Mouse (Mus musculus): ENCODE measurements at regions not wholly inside any gene's neighbourhood (a gene's known extent, or its start where the extent isn't known, plus 50 kb on each side); places are given as distances from the start of the nearest gene placed in this dataset.

GRCm38 (mm10) chr1:35331602-35332339 is 482.0 kb downstream of the Plekhb2 start:
- no peak overlapping the region for H3K9ac ChIP-seq
- H3K36me3 ChIP-seq: no peaks in the 10 kb centered on the region
- 85% methylated on average over 9 of the region's 9 CpGs for WGBS
- no peak for ATAC-seq (ENCODE audit: low FRiP score, low read depth)
- H3K27me3 ChIP-seq (replicated peaks): no peaks in the 10 kb centered on the region
- H3K9me3 ChIP-seq: no peaks in the 10 kb centered on the region
- no peak overlapping the region for H3K4me3 ChIP-seq
- no peak overlapping the region for H3K27ac ChIP-seq
- no peak overlapping the region for H3K4me2 ChIP-seq (replicated peaks)
- H3K4me1 ChIP-seq: no peaks in the 10 kb centered on the region

- H3K4me3 ChIP-seq: no peak overlapping the region
- 92% methylated on average over 2 of the region's 2 CpGs for WGBS
- H3K27me3 ChIP-seq (replicated peaks): no peaks in the 10 kb centered on the region
- no peaks in the 10 kb centered on the region for H3K4me1 ChIP-seq
- H3K27ac ChIP-seq: no peak overlapping the region
- H3K4me2 ChIP-seq (replicated peaks): no peak overlapping the region
- H3K9ac ChIP-seq: no peak overlapping the region
- H3K36me3 ChIP-seq: no peaks in the 10 kb centered on the region
- H3K9me3 ChIP-seq: no peaks in the 10 kb centered on the region
- no peak for ATAC-seq (ENCODE audit: low FRiP score, low read depth)
These were observed 482.5 kb downstream of the Plekhb2 start for GRCm38 (mm10) chr1:35332340-35332684.

DNA sequence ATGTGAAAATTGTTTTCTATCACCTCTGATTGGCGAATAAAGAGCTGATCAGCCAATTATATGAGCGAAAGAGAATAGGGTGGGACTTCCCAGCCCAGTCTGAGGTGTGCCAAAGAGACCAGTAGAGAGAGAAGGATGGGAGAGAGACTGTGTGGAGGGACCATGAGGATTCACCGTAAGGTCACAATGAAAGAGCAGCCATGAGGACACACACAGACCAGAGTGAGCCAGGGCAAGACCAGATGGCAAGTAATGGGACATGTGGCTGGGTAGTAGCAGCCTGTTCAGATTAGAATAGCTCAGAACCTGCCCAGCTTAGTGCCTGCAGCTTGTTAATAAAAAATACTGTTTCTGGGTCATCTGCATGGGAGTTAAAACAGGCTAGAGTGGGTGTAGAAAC is 487.9 kb downstream of the Plekhb2 start:
- no peak overlapping the region for H3K27ac ChIP-seq
- no peak overlapping the region for H3K4me2 ChIP-seq (replicated peaks)
- no peak overlapping the region for H3K4me3 ChIP-seq
- ATAC-seq (ENCODE audit: low FRiP score, low read depth): no peak
- H3K9me3 ChIP-seq: no peaks in the 10 kb centered on the region
- H3K27me3 ChIP-seq (replicated peaks): no peaks in the 10 kb centered on the region
- H3K36me3 ChIP-seq: no peaks in the 10 kb centered on the region
- WGBS: 87% methylated on average over 3 of the region's 3 CpGs
- H3K4me1 ChIP-seq: no peaks in the 10 kb centered on the region
- no peak overlapping the region for H3K9ac ChIP-seq

GRCm38 (mm10) chr1:35338184-35338583 is 488.4 kb downstream of the Plekhb2 start:
- WGBS: 88% methylated on average over 3 of the region's 3 CpGs
- H3K4me3 ChIP-seq: no peak overlapping the region

GRCm38 (mm10) chr1:35344539-35344938 is 494.8 kb downstream of the Plekhb2 start:
- Histone ChIP-seq H3K9me3 (no peaks in the 10 kb centered on the region), H3K27ac (no peak overlapping the region), H3K4me3 (no peak overlapping the region), H3K36me3 (no peaks in the 10 kb centered on the region), H3K27me3 (replicated peaks) (no peaks in the 10 kb centered on the region), H3K4me2 (replicated peaks) (no peak overlapping the region), H3K4me1 (no peaks in the 10 kb centered on the region), H3K9ac (no peak overlapping the region)
- 71% methylated on average over 1 of the region's 1 CpGs for WGBS
- no peak for ATAC-seq (ENCODE audit: low FRiP score, low read depth)

More at GRCm38 (mm10) chr1:35338184-35338583, 488.4 kb downstream of the Plekhb2 start:
- H3K27me3 ChIP-seq (replicated peaks): no peaks in the 10 kb centered on the region
- no peak overlapping the region for H3K4me2 ChIP-seq (replicated peaks)
- no peaks in the 10 kb centered on the region for H3K36me3 ChIP-seq
- ATAC-seq (ENCODE audit: low FRiP score, low read depth): no peak
- no peaks in the 10 kb centered on the region for H3K9me3 ChIP-seq
- no peak overlapping the region for H3K9ac ChIP-seq
- no peaks in the 10 kb centered on the region for H3K4me1 ChIP-seq
- H3K27ac ChIP-seq: no peak overlapping the region

GRCm38 (mm10) chr1:35348294-35348693 is 498.5 kb downstream of the Plekhb2 start:
- Histone ChIP-seq H3K9ac (no peak overlapping the region), H3K4me1 (no peaks in the 10 kb centered on the region), H3K9me3 (no peaks in the 10 kb centered on the region), H3K27ac (no peak overlapping the region), H3K4me3 (no peak overlapping the region), H3K27me3 (replicated peaks) (no peaks in the 10 kb centered on the region), H3K4me2 (replicated peaks) (no peak overlapping the region), H3K36me3 (no peaks in the 10 kb centered on the region)
- ATAC-seq (ENCODE audit: low FRiP score, low read depth): no peak
- WGBS: 79% methylated on average over 4 of the region's 4 CpGs

DNA sequence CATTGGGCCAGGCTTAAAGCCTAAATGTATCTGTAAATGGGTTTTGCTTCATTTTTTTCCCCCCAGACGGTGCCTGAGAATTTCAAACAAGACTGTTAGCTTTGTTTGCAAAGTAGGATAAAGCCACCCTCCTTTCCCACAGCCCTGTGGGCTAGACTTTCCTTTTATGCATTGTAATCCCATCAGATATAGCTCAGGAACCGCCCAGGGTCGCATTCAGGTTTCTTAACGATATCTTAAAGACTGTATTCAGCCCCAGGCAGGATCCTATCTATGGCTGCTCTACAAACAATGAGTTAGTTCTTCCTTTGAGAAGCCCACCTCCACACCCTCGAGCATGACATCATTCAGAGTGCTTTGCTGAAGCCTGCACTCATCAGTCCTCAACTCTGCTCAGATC is 509.2 kb downstream of the Plekhb2 start:
- WGBS: 64% methylated on average over 5 of the region's 5 CpGs
- ATAC-seq (ENCODE audit: low FRiP score, low read depth): no peak

DNA sequence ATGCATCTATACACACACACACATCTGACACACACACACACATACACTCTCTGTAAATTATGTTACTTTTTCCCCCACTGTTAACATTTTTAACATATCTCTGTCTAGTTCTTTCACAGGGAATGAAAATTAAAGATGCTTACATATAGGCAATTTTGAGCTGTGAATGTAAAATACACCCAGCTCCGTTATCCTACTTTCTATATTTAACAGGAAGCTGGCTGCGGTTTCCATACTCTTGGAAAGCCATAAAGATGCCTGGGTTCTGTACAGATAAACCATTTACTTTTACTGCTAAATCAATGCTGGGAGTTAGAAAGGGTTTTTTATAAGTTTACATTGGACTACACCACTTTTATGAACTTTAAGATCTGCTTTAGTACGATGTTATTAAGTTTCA is 511.7 kb downstream of the Plekhb2 start:
- H3K4me3 ChIP-seq: no peak overlapping the region
- no peaks in the 10 kb centered on the region for H3K36me3 ChIP-seq
- no peak overlapping the region for H3K4me2 ChIP-seq (replicated peaks)
- H3K9me3 ChIP-seq: no peaks in the 10 kb centered on the region
- H3K27ac ChIP-seq: no peak overlapping the region
- no peaks in the 10 kb centered on the region for H3K4me1 ChIP-seq
- ATAC-seq (ENCODE audit: low FRiP score, low read depth): no peak
- no peaks in the 10 kb centered on the region for H3K27me3 ChIP-seq (replicated peaks)
- no peak overlapping the region for H3K9ac ChIP-seq
- WGBS: 91% methylated on average over 3 of the region's 3 CpGs

More for the DNA sequence above, 509.2 kb downstream of the Plekhb2 start:
- Histone ChIP-seq H3K27me3 (replicated peaks) (no peaks in the 10 kb centered on the region), H3K9ac (no peak overlapping the region), H3K36me3 (no peaks in the 10 kb centered on the region), H3K27ac (no peak overlapping the region), H3K9me3 (no peaks in the 10 kb centered on the region), H3K4me1 (no peaks in the 10 kb centered on the region), H3K4me2 (replicated peaks) (no peak overlapping the region), H3K4me3 (no peak overlapping the region)

- H3K27ac ChIP-seq: no peak overlapping the region
- H3K27me3 ChIP-seq (replicated peaks): no peaks in the 10 kb centered on the region
- H3K9ac ChIP-seq: no peak overlapping the region
- no peak overlapping the region for H3K4me3 ChIP-seq
- ATAC-seq (ENCODE audit: low FRiP score, low read depth): no peak
- H3K4me1 ChIP-seq: no peaks in the 10 kb centered on the region
- H3K9me3 ChIP-seq: no peaks in the 10 kb centered on the region
- WGBS: 41% methylated on average over 3 of the region's 3 CpGs
- H3K4me2 ChIP-seq (replicated peaks): no peak overlapping the region
- H3K36me3 ChIP-seq: no peaks in the 10 kb centered on the region
These were observed 513.1 kb downstream of the Plekhb2 start for GRCm38 (mm10) chr1:35362836-35363235.

DNA sequence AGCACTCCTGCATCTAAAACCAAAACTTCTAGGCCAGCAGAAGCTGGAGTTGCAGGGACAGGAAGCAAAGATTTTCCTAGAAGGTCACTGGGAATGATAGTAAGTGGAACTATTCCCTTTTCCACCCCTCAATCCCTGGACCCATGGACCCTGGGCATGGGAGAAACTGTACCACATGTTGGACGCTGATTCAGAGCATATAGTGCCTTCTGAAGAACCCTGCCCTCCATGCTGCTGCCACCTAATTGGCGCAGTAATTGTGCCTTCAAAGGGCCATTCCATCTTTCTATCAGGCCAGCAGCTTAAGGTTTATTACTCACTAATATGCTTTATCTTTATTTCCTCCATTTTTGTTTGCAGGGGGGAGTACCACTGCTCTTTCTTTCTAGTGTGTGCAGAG is 516.8 kb downstream of the Plekhb2 start:
- Histone ChIP-seq H3K27me3 (replicated peaks) (no peaks in the 10 kb centered on the region), H3K36me3 (no peaks in the 10 kb centered on the region), H3K4me1 (no peaks in the 10 kb centered on the region), H3K4me2 (replicated peaks) (no peak overlapping the region), H3K9ac (no peak overlapping the region), H3K27ac (no peak overlapping the region), H3K9me3 (no peaks in the 10 kb centered on the region), H3K4me3 (no peak overlapping the region)
- WGBS: 72% methylated on average over 2 of the region's 2 CpGs
- no peak for ATAC-seq (ENCODE audit: low FRiP score, low read depth)

DNA sequence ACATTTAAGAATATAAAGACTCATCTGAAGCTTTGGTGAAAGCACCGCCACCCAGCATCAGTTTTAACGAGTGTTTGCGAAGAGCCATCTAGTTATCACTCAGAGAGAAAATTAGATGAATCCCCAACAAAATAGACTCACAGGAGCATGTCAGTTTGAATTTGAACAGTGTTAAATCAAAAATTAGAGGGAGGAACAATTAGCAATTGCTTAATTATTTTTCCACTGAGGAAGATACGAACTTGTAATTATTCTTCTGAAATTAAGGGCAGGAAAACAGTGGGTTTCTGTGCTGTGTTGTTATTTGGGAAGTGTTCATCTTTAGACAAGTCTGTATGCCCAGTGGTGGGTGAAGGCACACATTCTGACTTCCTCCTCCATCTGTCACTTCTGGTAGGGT is 523.0 kb downstream of the Plekhb2 start:
- Histone ChIP-seq H3K27ac (no peak overlapping the region), H3K9me3 (no peaks in the 10 kb centered on the region), H3K4me1 (no peaks in the 10 kb centered on the region), H3K36me3 (no peaks in the 10 kb centered on the region), H3K4me2 (replicated peaks) (no peak overlapping the region), H3K4me3 (no peak overlapping the region), H3K27me3 (replicated peaks) (no peaks in the 10 kb centered on the region), H3K9ac (no peak overlapping the region)
- ATAC-seq (ENCODE audit: low FRiP score, low read depth): no peak
- 89% methylated on average over 4 of the region's 4 CpGs for WGBS

DNA sequence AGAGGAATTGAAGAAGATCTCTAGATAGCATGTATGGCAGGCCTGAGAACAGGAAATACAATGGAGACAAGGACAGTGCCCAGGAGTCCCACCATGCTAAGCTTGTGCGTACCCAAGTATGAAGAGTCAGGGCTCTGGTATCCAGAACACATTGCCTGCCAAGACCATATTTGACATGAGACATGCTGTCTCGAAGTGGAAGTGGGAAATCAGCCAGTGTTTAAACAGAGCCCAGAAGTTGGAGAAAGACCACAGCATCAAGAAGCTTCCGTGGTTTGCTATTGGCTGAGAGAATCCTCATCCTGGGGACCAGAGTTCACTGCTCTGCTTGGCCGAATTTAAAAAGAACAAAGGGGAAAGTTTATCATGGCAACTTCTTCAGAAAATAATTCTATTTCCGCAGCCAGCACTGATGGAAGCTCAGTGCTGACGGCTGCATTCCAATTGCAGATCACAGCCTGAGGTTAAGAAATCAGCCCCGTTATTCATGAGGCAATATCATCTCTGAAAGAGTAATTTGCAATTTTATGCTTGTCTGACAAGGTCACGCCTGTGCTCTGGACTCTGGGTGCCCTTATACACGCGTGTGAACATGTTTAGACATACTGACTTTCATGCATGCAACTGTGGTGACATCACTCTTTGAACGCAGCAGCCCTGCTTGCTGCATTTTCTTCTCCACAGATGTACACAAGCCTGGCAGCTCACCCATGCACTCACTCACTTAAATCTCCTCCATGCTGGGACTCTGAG is 531.0 kb downstream of the Plekhb2 start:
- ATAC-seq (ENCODE audit: low FRiP score, low read depth): no peak
- H3K9ac ChIP-seq: no peak overlapping the region
- H3K36me3 ChIP-seq: no peaks in the 10 kb centered on the region
- H3K27me3 ChIP-seq (replicated peaks): no peaks in the 10 kb centered on the region
- no peak overlapping the region for H3K4me3 ChIP-seq
- H3K4me2 ChIP-seq (replicated peaks): no peak overlapping the region
- no peaks in the 10 kb centered on the region for H3K9me3 ChIP-seq
- no peak overlapping the region for H3K27ac ChIP-seq
- no peaks in the 10 kb centered on the region for H3K4me1 ChIP-seq
- 75% methylated on average over 11 of the region's 11 CpGs for WGBS

DNA sequence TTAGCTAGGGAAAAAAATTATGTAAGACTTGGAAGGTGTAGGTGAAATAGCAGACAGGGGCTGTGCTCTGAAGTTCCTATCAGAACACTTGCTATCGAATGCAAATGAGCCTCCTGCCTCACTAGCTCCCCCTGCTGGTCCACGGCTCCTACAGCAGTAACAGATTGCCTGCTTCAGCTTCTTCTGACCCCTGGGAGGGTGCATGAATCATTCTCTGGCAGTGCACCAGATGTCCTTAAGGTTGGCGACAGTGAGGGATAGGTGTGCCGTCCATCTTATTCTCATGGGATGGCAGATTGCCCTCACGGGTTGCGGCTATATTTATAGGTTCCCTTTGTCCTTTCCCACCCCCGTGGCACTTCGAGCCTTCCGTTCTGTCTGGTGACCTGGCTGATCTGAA is 535.7 kb downstream of the Plekhb2 start:
- Histone ChIP-seq H3K4me1 (no peaks in the 10 kb centered on the region), H3K27me3 (replicated peaks) (no peaks in the 10 kb centered on the region), H3K4me2 (replicated peaks) (peak overlapping the region; percentile 18; the same call in 1 of the 2 replicates), H3K36me3 (no peaks in the 10 kb centered on the region), H3K9me3 (no peaks in the 10 kb centered on the region), H3K9ac (no peak overlapping the region), H3K27ac (no peak overlapping the region), H3K4me3 (no peak overlapping the region)
- 15% methylated on average over 9 of the region's 9 CpGs for WGBS
- ATAC-seq (ENCODE audit: low FRiP score, low read depth): peak; percentile 76

Measured in neural tube, embryonic 12.5 days (tissue).